Mouse (Mus musculus) midbrain, embryonic 10.5 days (tissue): Measurements from ENCODE around the gene Pcgf3. TPM values are rescaled to one million over a fixed set of nuclear protein-coding genes. Genes with fewer than 3 reads are reported as not detected.
"Not testable (repeated sequence)": the region's sequence is repeated elsewhere in the genome, so short reads cannot be mapped to it uniquely, and the experiment has no call there.

Experiments
- DNase-seq: peaks from one replicate; pipeline ENCODE4 v3.0.0-alpha.2; 2017; ENCODE audit warnings: low spot score
- H3K27ac ChIP-seq: fragments of 300-500 bp; sonication (generic); replicated peaks from 2 replicates; pipeline ENCODE4 v1.5.1; 2016; ENCODE audit warnings: mild to moderate bottlenecking
- H3K27me3 ChIP-seq: fragments of 300-500 bp; sonication (generic); 2 replicates; pipeline ENCODE4 v1.6.1; 2016; ENCODE audit warnings: low read depth, mild to moderate bottlenecking; ENCODE audit not compliant: poor library complexity, severe bottlenecking
- H3K36me3 ChIP-seq: fragments of 300-500 bp; sonication (generic); 2 replicates; pipeline ENCODE4 v1.6.1; 2016; ENCODE audit warnings: mild to moderate bottlenecking, moderate library complexity
- H3K4me1 ChIP-seq: fragments of 300-500 bp; sonication (generic); 2 replicates; pipeline ENCODE4 v1.6.1; 2016
- H3K4me3 ChIP-seq: fragments of 300-500 bp; sonication (generic); 2 replicates; pipeline ENCODE4 v1.5.1; 2016; ENCODE audit warnings: mild to moderate bottlenecking, moderate library complexity
- H3K9me3 ChIP-seq: fragments of 300-500 bp; sonication (generic); replicated peaks from 2 replicates; pipeline ENCODE4 v1.6.1; 2016; ENCODE audit warnings: mild to moderate bottlenecking
- WGBS: fragments of 180-500 bp; shearing (Covaris S2); methylation state at CpG from one replicate; pipeline ENCODE4 v1.1.7; 2016; 5-methylcytosine and 5-hydroxymethylcytosine counted together
- polyA plus RNA-seq: library from polyadenylated mRNA; unstranded; fragments of >200 nt; fragmentation: Nextera tagmentation; extraction: Ambion mirVana; gene quantifications from 2 replicates; pipeline ENCODE4 v1.2.1, GENCODE M21; 2016

Pcgf3 gene
- polyA plus RNA-seq, 1 experiment from 2014 or later = 21.2 TPM

- Histone ChIP-seq H3K9me3 (no peaks in the 10 kb centered on the region), H3K36me3 (peaks cover 76% of the 10 kb centered on the region), H3K4me1 (no peaks in the 10 kb centered on the region), H3K27me3 (no peaks in the 10 kb centered on the region), H3K27ac (no peak overlapping the region), H3K4me3 (no peak overlapping the region)
- 96% methylated on average over 2 of the region's 2 CpGs for WGBS
- peak; percentile 24 for DNase-seq
These were observed 24.2 kb downstream of the Pcgf3 start for GRCm38 (mm10) chr5:108485239-108485638.

DNA sequence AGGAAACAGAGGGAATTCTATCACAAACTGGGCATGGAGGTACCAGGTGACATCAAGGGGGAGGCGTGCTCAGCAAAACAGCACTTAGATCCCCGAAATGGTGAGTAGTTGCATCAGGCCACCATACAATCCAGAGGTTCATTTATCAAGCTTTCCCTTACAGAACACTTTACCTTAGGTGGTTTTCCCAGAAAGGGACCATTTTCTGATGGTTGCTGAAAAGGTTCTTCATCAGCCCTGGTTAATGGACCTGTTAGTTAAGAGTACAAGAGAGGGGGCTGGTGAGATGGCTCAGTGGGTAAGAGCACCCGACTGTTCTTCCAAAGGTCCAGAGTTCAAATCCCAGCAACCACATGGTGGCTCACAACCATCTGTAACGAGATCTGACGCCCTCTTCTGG, 25.1 kb downstream of the Pcgf3 start:
- not testable (repeated sequence) for H3K27me3 ChIP-seq, H3K4me1 ChIP-seq, H3K9me3 ChIP-seq, H3K27ac ChIP-seq, DNase-seq, H3K4me3 ChIP-seq
- WGBS = 91% methylated on average over 5 of the region's 5 CpGs
- H3K36me3 ChIP-seq = peaks cover 83% of the 10 kb centered on the region

DNA sequence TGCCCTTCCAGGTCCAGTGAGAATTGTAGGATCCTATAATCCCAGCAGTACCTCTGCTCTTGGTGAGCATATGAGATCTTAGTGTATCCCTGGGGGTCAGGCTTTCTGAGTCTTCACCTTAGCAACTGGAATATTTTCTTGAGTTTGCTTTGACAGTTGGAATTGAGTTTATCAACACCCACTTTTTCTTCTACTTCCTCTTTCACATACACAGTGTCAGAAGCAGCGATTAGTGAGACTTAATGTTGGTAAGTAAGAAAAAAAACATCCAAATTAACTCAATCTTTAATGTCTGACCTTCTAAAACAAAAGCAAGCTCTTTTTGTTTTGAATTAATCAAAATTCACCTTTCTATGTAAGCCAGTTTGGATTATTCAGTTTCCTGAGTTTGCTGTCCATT, 40.5 kb downstream of the Pcgf3 start:
- H3K4me3 ChIP-seq = no peak overlapping the region
- H3K9me3 ChIP-seq = no peaks in the 10 kb centered on the region
- WGBS = 95% methylated on average over 1 of the region's 1 CpGs
- DNase-seq = no peak
- H3K27me3 ChIP-seq = no peaks in the 10 kb centered on the region
- H3K4me1 ChIP-seq = no peaks in the 10 kb centered on the region
- H3K36me3 ChIP-seq = peaks cover 96% of the 10 kb centered on the region
- H3K27ac ChIP-seq = no peak overlapping the region

DNA sequence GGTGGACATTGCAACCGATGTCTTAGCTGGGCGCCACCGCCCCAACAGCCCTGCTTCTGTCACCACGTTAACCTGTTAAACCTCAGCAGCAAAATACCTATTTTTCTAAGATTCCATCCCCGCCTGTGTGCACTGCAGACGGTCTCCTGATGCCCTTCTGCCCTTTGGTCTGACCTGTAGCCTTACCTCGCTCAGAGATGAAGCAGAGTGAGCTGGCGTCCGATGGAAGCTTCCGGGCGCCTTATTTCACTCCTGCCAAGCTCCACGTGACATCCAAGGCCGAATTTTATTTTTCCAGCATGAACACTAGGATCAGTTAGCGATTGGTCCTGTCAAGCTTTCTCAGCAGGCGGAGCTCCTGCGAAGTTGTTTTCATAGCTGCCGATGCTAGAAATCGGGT, 41.3 kb downstream of the Pcgf3 start:
- Histone ChIP-seq H3K36me3 (peaks cover 94% of the 10 kb centered on the region), H3K9me3 (no peaks in the 10 kb centered on the region), H3K4me1 (no peaks in the 10 kb centered on the region), H3K27me3 (no peaks in the 10 kb centered on the region), H3K27ac (no peak overlapping the region), H3K4me3 (no peak overlapping the region)
- no peak for DNase-seq
- WGBS = 95% methylated on average over 18 of the region's 18 CpGs

- Histone ChIP-seq H3K36me3 (no peaks in the 10 kb centered on the region), H3K4me1 (no peaks in the 10 kb centered on the region), H3K4me3 (no peak overlapping the region), H3K27me3 (no peaks in the 10 kb centered on the region), H3K9me3 (no peaks in the 10 kb centered on the region), H3K27ac (no peak overlapping the region)
- no peak for DNase-seq
- WGBS = 78% methylated on average over 6 of the region's 6 CpGs
These were observed 54.7 kb downstream of the Pcgf3 start for GRCm38 (mm10) chr5:108515581-108516361.

GRCm38 (mm10) chr5:108516655-108517054, 55.6 kb downstream of the Pcgf3 start:
- WGBS = 88% methylated on average over 3 of the region's 3 CpGs
- H3K27ac ChIP-seq = no peak overlapping the region
- no peaks in the 10 kb centered on the region for H3K36me3 ChIP-seq
- H3K4me3 ChIP-seq = no peak overlapping the region
- no peak for DNase-seq
- no peaks in the 10 kb centered on the region for H3K4me1 ChIP-seq
- H3K9me3 ChIP-seq = no peaks in the 10 kb centered on the region
- H3K27me3 ChIP-seq = no peaks in the 10 kb centered on the region

DNA sequence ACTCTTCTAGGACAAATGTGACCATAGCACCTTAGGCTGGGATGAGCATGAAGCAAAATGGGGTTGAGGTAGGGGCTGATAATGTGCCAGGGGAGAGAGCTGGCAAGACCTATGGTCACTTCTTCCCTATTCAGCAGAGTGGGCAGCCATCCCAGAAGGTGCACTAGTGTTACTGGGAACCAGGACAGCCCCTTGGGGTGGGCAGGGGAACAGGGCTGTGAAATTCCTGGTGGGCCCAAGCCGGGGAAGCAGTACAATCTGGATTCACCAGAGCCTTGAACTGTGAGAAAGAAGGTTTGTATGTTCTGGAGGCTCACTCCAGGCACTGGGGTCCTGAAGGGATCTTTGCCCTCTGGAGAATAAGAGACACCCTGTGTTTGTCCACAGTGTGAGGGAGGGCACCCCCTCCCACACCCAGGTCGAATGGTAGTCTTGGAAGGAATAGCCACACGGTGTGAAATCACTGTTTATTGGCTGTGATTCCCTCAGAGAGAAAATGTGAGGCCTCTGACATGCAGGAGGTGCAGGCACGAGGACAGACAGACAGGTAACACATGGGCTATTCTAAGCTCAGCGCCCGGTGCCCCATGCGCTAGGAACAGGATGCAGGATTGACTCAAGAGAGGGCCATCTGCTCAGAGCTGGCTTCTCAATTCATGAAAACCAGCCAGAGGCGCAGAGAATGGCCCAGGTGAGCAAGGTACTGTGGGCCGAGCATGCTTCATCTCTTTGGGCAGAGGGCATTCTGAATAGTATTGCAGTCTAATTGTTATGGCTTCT, 57.3 kb downstream of the Pcgf3 start:
- Histone ChIP-seq H3K27ac (no peak overlapping the region), H3K9me3 (no peaks in the 10 kb centered on the region), H3K4me1 (no peaks in the 10 kb centered on the region), H3K27me3 (no peaks in the 10 kb centered on the region), H3K36me3 (no peaks in the 10 kb centered on the region), H3K4me3 (no peak overlapping the region)
- WGBS = 85% methylated on average over 9 of the region's 9 CpGs
- DNase-seq = no peak

- no peak for DNase-seq
- Histone ChIP-seq H3K36me3 (no peaks in the 10 kb centered on the region), H3K4me1 (no peaks in the 10 kb centered on the region), H3K27ac (no peak overlapping the region), H3K4me3 (no peak overlapping the region), H3K27me3 (no peaks in the 10 kb centered on the region), H3K9me3 (no peaks in the 10 kb centered on the region)
- WGBS = 68% methylated on average over 5 of the region's 5 CpGs
These were observed 57.9 kb downstream of the Pcgf3 start for GRCm38 (mm10) chr5:108518951-108519350.

DNA sequence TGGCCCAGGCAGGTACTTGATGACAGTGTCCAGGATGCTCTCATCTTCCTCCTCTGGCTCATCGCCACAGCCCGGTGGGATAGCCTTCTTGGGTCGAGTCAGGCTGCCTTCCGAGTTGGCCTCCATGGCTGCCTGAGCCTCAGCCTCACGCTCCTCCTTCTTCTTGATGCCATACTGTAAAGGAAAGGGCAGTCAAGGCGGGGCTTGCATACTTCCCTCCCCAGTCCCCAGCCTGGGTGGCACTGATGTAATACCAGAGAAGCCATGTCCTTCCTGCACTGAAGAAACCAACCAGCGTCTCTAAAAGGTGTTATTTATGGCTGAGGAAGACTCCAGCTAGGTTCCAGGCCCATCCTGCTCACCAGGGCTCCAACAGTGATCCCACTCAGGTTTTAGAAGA, 59.1 kb downstream of the Pcgf3 start:
- Histone ChIP-seq H3K4me3 (no peak overlapping the region), H3K27ac (no peak overlapping the region), H3K27me3 (no peaks in the 10 kb centered on the region), H3K9me3 (no peaks in the 10 kb centered on the region), H3K36me3 (no peaks in the 10 kb centered on the region), H3K4me1 (no peaks in the 10 kb centered on the region)
- 84% methylated on average over 7 of the region's 7 CpGs for WGBS
- DNase-seq = no peak

- Histone ChIP-seq H3K27me3 (no peaks in the 10 kb centered on the region), H3K27ac (no peak overlapping the region), H3K4me1 (no peaks in the 10 kb centered on the region), H3K4me3 (no peak overlapping the region), H3K9me3 (no peaks in the 10 kb centered on the region), H3K36me3 (no peaks in the 10 kb centered on the region)
- WGBS = 68% methylated on average over 2 of the region's 2 CpGs
- DNase-seq = no peak
These were observed 60.0 kb downstream of the Pcgf3 start for GRCm38 (mm10) chr5:108521016-108521415.

- Histone ChIP-seq H3K4me3 (no peak overlapping the region), H3K27ac (no peak overlapping the region), H3K27me3 (no peaks in the 10 kb centered on the region), H3K9me3 (no peaks in the 10 kb centered on the region), H3K4me1 (no peaks in the 10 kb centered on the region), H3K36me3 (no peaks in the 10 kb centered on the region)
- DNase-seq = no peak
- 87% methylated on average over 3 of the region's 3 CpGs for WGBS
These were observed 60.9 kb downstream of the Pcgf3 start for GRCm38 (mm10) chr5:108521896-108522295.

- Histone ChIP-seq H3K4me3 (no peak overlapping the region), H3K36me3 (no peaks in the 10 kb centered on the region), H3K27ac (no peak overlapping the region), H3K27me3 (no peaks in the 10 kb centered on the region), H3K4me1 (no peaks in the 10 kb centered on the region), H3K9me3 (no peaks in the 10 kb centered on the region)
- WGBS = 77% methylated on average over 3 of the region's 3 CpGs
- DNase-seq = no peak
These were observed 61.6 kb downstream of the Pcgf3 start for GRCm38 (mm10) chr5:108522597-108522996.

DNA sequence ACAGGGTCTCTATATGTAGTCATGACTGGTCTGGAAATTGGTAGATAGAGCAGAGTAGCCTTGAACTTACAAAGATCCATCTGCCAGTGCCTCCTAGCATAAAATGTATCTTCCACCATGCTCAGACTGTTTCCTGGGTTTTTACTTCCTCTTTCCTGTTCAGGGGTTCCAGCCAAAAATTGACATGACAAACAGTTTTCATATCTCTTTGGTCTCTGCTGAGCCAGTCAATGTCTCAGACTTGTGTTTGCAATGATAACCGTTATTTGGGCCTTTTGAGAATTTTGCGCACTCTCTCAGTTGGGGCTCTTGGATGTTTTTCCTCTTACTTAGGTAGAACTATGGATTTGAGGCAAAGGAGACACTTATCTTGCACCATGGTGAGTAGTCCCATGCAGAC, 73.2 kb downstream of the Pcgf3 start:
- WGBS = 96% methylated on average over 2 of the region's 2 CpGs
- H3K27me3 ChIP-seq = no peaks in the 10 kb centered on the region

More for the DNA sequence above, 73.2 kb downstream of the Pcgf3 start:
- Histone ChIP-seq H3K36me3 (no peaks in the 10 kb centered on the region), H3K27ac (no peak overlapping the region), H3K9me3 (peaks cover 12% of the 10 kb centered on the region; the same call in 1 of the 2 replicates), H3K4me3 (no peak overlapping the region), H3K4me1 (no peaks in the 10 kb centered on the region)
- no peak for DNase-seq
